Mouse (Mus musculus) liver, embryonic 14.5 days (tissue): ENCODE results near the gene Mia3. TPM values are rescaled to one million over a fixed set of nuclear protein-coding genes. Genes with fewer than 3 reads are reported as not detected.
"Not testable (repeated sequence)": the region's sequence is repeated elsewhere in the genome, so short reads cannot be mapped to it uniquely, and the experiment has no call there.

Experiments used
- ATAC-seq: fragments of 200-750 bp; cut with Nextera tagmentation; 2 replicates; pipeline ENCODE4 v1.8.0; 2017; ENCODE audit warnings: moderate number of reproducible peaks, mild to moderate bottlenecking, moderate library complexity; ENCODE audit not compliant: insufficient read depth
- DNase-seq, 3 experiments: peaks; one replicate each; pipeline ENCODE4 v3.0.0-alpha.2; 2012 to 2013; ENCODE audit warnings: low read depth in 3 of 3, low spot score in 3 of 3
- H3K27ac ChIP-seq: fragments of 300-500 bp; sonication (generic); 2 replicates; pipeline ENCODE4 v1.5.1; 2014; ENCODE audit warnings: moderate library complexity, mild to moderate bottlenecking, control low read depth, inconsistent platforms
- H3K27me3 ChIP-seq: fragments of 300-500 bp; sonication (generic); 2 replicates; pipeline ENCODE4 v1.6.1; 2014; ENCODE audit warnings: mild to moderate bottlenecking, low read length, moderate library complexity; ENCODE audit not compliant: control insufficient read depth, insufficient read depth
- H3K36me3 ChIP-seq: fragments of 300-500 bp; sonication (generic); replicated peaks from 2 replicates; pipeline ENCODE4 v1.6.1; 2014; ENCODE audit warnings: low read depth; ENCODE audit not compliant: control insufficient read depth, insufficient read depth
- H3K4me1 ChIP-seq, 2 experiments: fragments of 200-500 bp in 1 of 2; fragments of 300-500 bp in 1 of 2; sonication (generic) in 1 of 2; replicated peaks; 2 replicates each; pipeline ENCODE4 v1.6.1; 2012 to 2014; ENCODE audit warnings: antibody characterized with exemption in 1 of 2, inconsistent platforms in 1 of 2, low read length in 1 of 2; ENCODE audit not compliant: control insufficient read depth in 2 of 2, insufficient read depth in 2 of 2
- H3K4me2 ChIP-seq: fragments of 300-500 bp; sonication (generic); 2 replicates; pipeline ENCODE4 v1.6.1; 2014; ENCODE audit warnings: low read depth, mild to moderate bottlenecking, control low read depth, moderate library complexity
- H3K4me3 ChIP-seq, 2 experiments: fragments of 200-500 bp in 1 of 2; fragments of 300-500 bp in 1 of 2; sonication (generic) in 1 of 2; 2 replicates each; pipeline ENCODE4 v1.5.1; 2012 to 2014; ENCODE audit warnings: low read depth in 2 of 2, low read length in 2 of 2, mild to moderate bottlenecking in 2 of 2, control low read depth in 1 of 2, inconsistent platforms in 1 of 2, moderate library complexity in 1 of 2; ENCODE audit not compliant: insufficient read depth in 1 of 2
- H3K9ac ChIP-seq: fragments of 300-500 bp; sonication (generic); replicated peaks from 2 replicates; pipeline ENCODE4 v1.6.1; 2014; ENCODE audit warnings: mild to moderate bottlenecking, control low read depth, moderate library complexity
- H3K9me3 ChIP-seq: fragments of 300-500 bp; sonication (generic); 2 replicates; pipeline ENCODE4 v1.6.1; 2016; ENCODE audit warnings: low read length, mixed read lengths; ENCODE audit not compliant: control insufficient read depth
- CTCF ChIP-seq: IDR thresholded peaks from 2 replicates; pipeline ENCODE4 v1.5.1; 2016; ENCODE audit warnings: antibody characterized with exemption, low read depth, control low read depth
- EP300 ChIP-seq: IDR thresholded peaks from 2 replicates; pipeline ENCODE4 v1.6.1; 2016; ENCODE audit warnings: antibody characterized with exemption, low read depth
- WGBS: fragments of 180-500 bp; shearing (Covaris S2); extraction: QIAGEN DNeasy Blood & Tissue Kit; methylation state at CpG from one replicate; pipeline ENCODE4 v1.1.7; 2014; ENCODE audit not compliant: insufficient replicate concordance; 5-methylcytosine and 5-hydroxymethylcytosine counted together
- polyA plus RNA-seq, 2 experiments: library from polyadenylated mRNA; depleted of rRNA in 1 of 2; stranded (reverse) in 1 of 2; unstranded in 1 of 2; fragments of >200 nt; fragmentation: Nextera tagmentation in 1 of 2; extraction: Ambion mirVana in 1 of 2; gene quantifications; 2 replicates each; pipeline versions ENCODE4 v1.2.1 to v1.2.3; 2012 to 2014

Mia3 gene
- polyA plus RNA-seq, 2 experiments, result 19.2 to 21.0 TPM

GRCm38 (mm10) chr1:183345817-183346195 lies 23.5 kb downstream of the Mia3 start:
- Histone ChIP-seq H3K4me3 (peak overlapping the region; percentile 85 to 93), H3K9me3 (no peaks in the 10 kb centered on the region), H3K4me2 (peak overlapping the region; percentile 85), H3K27ac (peak overlapping the region; percentile 37), H3K4me1 (peaks cover 2 to 4% of the 10 kb centered on the region in 2 experiments), H3K27me3 (no peaks in the 10 kb centered on the region), H3K36me3 (peaks cover 12% of the 10 kb centered on the region), H3K9ac (peak overlapping the region; percentile 93)
- 4% methylated on average over 10 of the region's 10 CpGs for WGBS
- ATAC-seq, result no peak
- TF ChIP-seq CTCF, result no peak
- no peak for TF ChIP-seq EP300
- no peak for DNase-seq

GRCm38 (mm10) chr1:183344886-183345816 lies 24.2 kb downstream of the Mia3 start:
- Histone ChIP-seq H3K4me2 (peak overlapping the region; percentile 85), H3K9ac (peak overlapping the region; percentile 93), H3K27ac (peak overlapping the region; percentile 78), H3K4me1 (peaks cover 2 to 4% of the 10 kb centered on the region in 2 experiments), H3K4me3 (peak overlapping the region; percentile 85 to 93), H3K27me3 (no peaks in the 10 kb centered on the region), H3K36me3 (peaks cover 12% of the 10 kb centered on the region), H3K9me3 (no peaks in the 10 kb centered on the region)
- WGBS, result under 1% methylated on average over 71 of the region's 72 CpGs
- no peak for TF ChIP-seq CTCF
- no peak for TF ChIP-seq EP300
- DNase-seq (peak; percentile 83 to 85 (median 84)), ATAC-seq (peak; percentile 96)

DNA sequence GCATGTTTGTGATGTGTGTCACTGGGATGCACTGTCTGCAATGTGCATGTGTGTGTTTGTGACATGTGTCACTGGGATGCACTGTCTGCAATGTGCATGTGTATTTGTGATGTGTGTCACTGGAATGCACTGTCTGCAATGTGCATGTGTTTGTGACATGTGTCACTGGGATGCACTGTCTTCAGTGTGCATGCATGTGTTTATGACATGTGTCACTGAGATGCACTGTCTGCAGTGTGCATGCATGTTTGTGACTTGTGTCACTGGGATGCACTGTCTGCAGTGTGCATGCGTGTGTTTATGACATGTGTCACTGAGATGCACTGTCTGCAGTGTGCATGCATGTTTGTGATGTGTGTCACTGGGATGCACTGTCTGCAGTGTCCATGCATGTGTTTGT lies 26.5 kb downstream of the Mia3 start:
- H3K4me2 ChIP-seq, H3K27ac ChIP-seq, DNase-seq, H3K27me3 ChIP-seq, ATAC-seq, H3K9ac ChIP-seq, H3K9me3 ChIP-seq, H3K4me3 ChIP-seq, H3K4me1 ChIP-seq: not testable (repeated sequence)
- WGBS, result 84% methylated on average over 1 of the region's 1 CpGs
- H3K36me3 ChIP-seq, result peaks cover 15% of the 10 kb centered on the region

GRCm38 (mm10) chr1:183327171-183327570 lies 42.2 kb downstream of the Mia3 start:
- Histone ChIP-seq H3K27me3 (no peaks in the 10 kb centered on the region), H3K9me3 (peaks cover 2% of the 10 kb centered on the region), H3K4me3 (no peak overlapping the region), H3K4me2 (no peak overlapping the region), H3K27ac (no peak overlapping the region), H3K4me1 (no peaks in the 10 kb centered on the region), H3K9ac (no peak overlapping the region), H3K36me3 (peaks cover 50% of the 10 kb centered on the region)
- DNase-seq (no peak), ATAC-seq (no peak)
- 81% methylated on average over 8 of the region's 8 CpGs for WGBS
- TF ChIP-seq CTCF, result no peak
- TF ChIP-seq EP300, result no peak

DNA sequence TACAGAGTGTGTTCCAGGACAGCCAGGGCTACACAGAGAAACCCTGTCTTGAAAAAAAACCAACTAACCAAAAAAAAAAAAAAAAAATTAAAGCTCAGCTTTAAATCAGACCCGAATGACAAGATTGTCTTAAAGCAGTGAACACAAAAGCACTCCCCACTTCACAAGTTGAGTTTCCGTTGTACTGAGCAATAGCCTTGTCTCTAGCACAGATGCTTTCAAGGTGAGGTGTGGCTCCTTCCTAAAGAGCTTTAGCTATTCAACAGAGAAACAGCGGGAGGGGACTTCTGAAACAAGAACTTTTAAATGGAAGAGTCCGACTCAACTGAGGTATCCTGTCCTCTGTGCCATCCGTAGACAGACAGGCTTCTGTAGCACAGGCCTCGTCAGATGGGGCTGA lies 44.9 kb downstream of the Mia3 start:
- H3K4me2 ChIP-seq, result no peak overlapping the region
- H3K9ac ChIP-seq, result no peak overlapping the region
- H3K4me3 ChIP-seq, result no peak overlapping the region
- WGBS, result 86% methylated on average over 6 of the region's 6 CpGs
- TF ChIP-seq CTCF (no peak), EP300 (no peak)
- H3K27ac ChIP-seq, result no peak overlapping the region
- no peaks in the 10 kb centered on the region for H3K4me1 ChIP-seq
- no peak for DNase-seq
- peaks cover 2% of the 10 kb centered on the region for H3K9me3 ChIP-seq
- ATAC-seq, result no peak
- H3K27me3 ChIP-seq, result no peaks in the 10 kb centered on the region
- H3K36me3 ChIP-seq, result peaks cover 41% of the 10 kb centered on the region
